Mouse (Mus musculus) embryonic fibroblast, embryonic 13.5 days (primary cell): ENCODE measurements around the gene Stx19. TPM values are rescaled to one million over a fixed set of nuclear protein-coding genes. Genes with fewer than 3 reads are reported as not detected.
A peak's percentile ranks its signal among the peaks of the same experiment; 100 is the strongest.

ENCODE experiments used
- H3K27ac ChIP-seq: 2 replicates; pipeline ENCODE4 v1.5.1; 2012; ENCODE audit warnings: low read length, control low read depth, inconsistent platforms; ENCODE audit not compliant: insufficient read depth
- H3K4me1 ChIP-seq: 2 replicates; pipeline ENCODE4 v1.6.1; 2011; ENCODE audit warnings: low read length; ENCODE audit not compliant: control insufficient read depth, insufficient read depth
- H3K4me3 ChIP-seq: 2 replicates; pipeline ENCODE4 v1.5.1; 2011; ENCODE audit warnings: mild to moderate bottlenecking, control low read depth, low read length; ENCODE audit not compliant: insufficient read depth
- CTCF ChIP-seq: IDR thresholded peaks from 2 replicates; pipeline ENCODE4 v1.5.1; 2011; ENCODE audit warnings: mild to moderate bottlenecking, control low read depth, low read length, moderate library complexity, borderline replicate concordance; ENCODE audit not compliant: insufficient read depth
- POLR2A ChIP-seq: IDR thresholded peaks from 2 replicates; pipeline ENCODE4 v1.6.1; 2011; ENCODE audit warnings: low read depth, mild to moderate bottlenecking, control low read depth, low read length, moderate library complexity
- polyA plus RNA-seq: library from polyadenylated mRNA; stranded (reverse); fragments of >200 nt; gene quantifications from 2 replicates; pipeline ENCODE4 v1.2.4, GENCODE M21; 2011; ENCODE audit warnings: low read depth; ENCODE audit not compliant: missing spikeins, insufficient read length

The Stx19 gene
- polyA plus RNA-seq, 1 experiment, result not detected

- TF ChIP-seq POLR2A (peak; percentile 67), CTCF (no peak)
- Histone ChIP-seq H3K4me1 (peaks cover 3% of the 10 kb centered on the region; the same call in 1 of the 2 replicates), H3K4me3 (peak within 1 kb of the TSS; percentile 94), H3K27ac (no peak within 1 kb of the TSS)
Measured at GRCm38 (mm10) chr16:62846498-62847312, 32.2 kb downstream of the Stx19 start, which contains the start of gene Arl13b. Gene Arl13b, minus strand, starts transcription at chr16:62847040.

- H3K4me1 ChIP-seq, result no peaks in the 10 kb centered on the region; the same call in 1 of the 2 replicates
- no peak for TF ChIP-seq POLR2A
- TF ChIP-seq CTCF, result no peak
- no peak overlapping the region for H3K27ac ChIP-seq
- H3K4me3 ChIP-seq, result no peak overlapping the region
Measured at GRCm38 (mm10) chr16:62852464-62853252, 38.2 kb downstream of the Stx19 start.

- Histone ChIP-seq H3K27ac (no peak overlapping the region), H3K4me1 (no peaks in the 10 kb centered on the region; the same call in 1 of the 2 replicates), H3K4me3 (no peak overlapping the region)
- TF ChIP-seq CTCF (no peak), POLR2A (0 out of 2 replicates have a peak, but pooled peaks have one; percentile 25)
Measured at GRCm38 (mm10) chr16:62853611-62854126, 39.2 kb downstream of the Stx19 start.

- H3K27ac ChIP-seq, result peak within 1 kb of the TSS; percentile 67
- H3K4me3 ChIP-seq, result peak within 1 kb of the TSS; percentile 89
- peak; percentile 90 for TF ChIP-seq POLR2A
- TF ChIP-seq CTCF, result no peak
- no peaks in the 10 kb centered on the region; the same call in 1 of the 2 replicates for H3K4me1 ChIP-seq
Measured at GRCm38 (mm10) chr16:62854191-62855068, 40.0 kb downstream of the Stx19 start, which contains the start of gene Pros1. Gene Pros1, plus strand, starts transcription at chr16:62854307.

- Histone ChIP-seq H3K4me3 (peak overlapping the region; percentile 17; the same call in 1 of the 2 replicates), H3K4me1 (no peaks in the 10 kb centered on the region; the same call in 1 of the 2 replicates), H3K27ac (no peak overlapping the region)
- TF ChIP-seq POLR2A (no peak), CTCF (no peak)
Measured at GRCm38 (mm10) chr16:62855385-62855784, 40.9 kb downstream of the Stx19 start.

GRCm38 (mm10) chr16:62856273-62856672 is 41.8 kb downstream of the Stx19 start:
- TF ChIP-seq CTCF (no peak), POLR2A (no peak)
- Histone ChIP-seq H3K4me1 (no peaks in the 10 kb centered on the region; the same call in 1 of the 2 replicates), H3K27ac (no peak overlapping the region), H3K4me3 (no peak overlapping the region)

- TF ChIP-seq CTCF, result no peak
- TF ChIP-seq POLR2A, result no peak
- no peak overlapping the region for H3K27ac ChIP-seq
Measured at GRCm38 (mm10) chr16:62857498-62857897, 43.0 kb downstream of the Stx19 start.

GRCm38 (mm10) chr16:62858018-62858417 is 43.5 kb downstream of the Stx19 start:
- Histone ChIP-seq H3K4me1 (peaks cover 4% of the 10 kb centered on the region), H3K27ac (no peak overlapping the region)
- no peak for TF ChIP-seq CTCF
- TF ChIP-seq POLR2A, result no peak

More at GRCm38 (mm10) chr16:62857498-62857897, 43.0 kb downstream of the Stx19 start:
- Histone ChIP-seq H3K4me1 (peaks cover 4% of the 10 kb centered on the region), H3K4me3 (no peak overlapping the region)

GRCm38 (mm10) chr16:62860140-62860539 is 45.7 kb downstream of the Stx19 start:
- TF ChIP-seq POLR2A, result no peak
- TF ChIP-seq CTCF, result no peak
- H3K27ac ChIP-seq, result no peak overlapping the region

More at GRCm38 (mm10) chr16:62858018-62858417, 43.5 kb downstream of the Stx19 start:
- H3K4me3 ChIP-seq, result no peak overlapping the region

More at GRCm38 (mm10) chr16:62860140-62860539, 45.7 kb downstream of the Stx19 start:
- Histone ChIP-seq H3K4me1 (peaks cover 4% of the 10 kb centered on the region), H3K4me3 (no peak overlapping the region)
